Mouse (Mus musculus): ENCODE data around the gene Smbd1.
A peak's percentile ranks its signal among the peaks of the same experiment; 100 is the strongest.

Gene Smbd1

DNA sequence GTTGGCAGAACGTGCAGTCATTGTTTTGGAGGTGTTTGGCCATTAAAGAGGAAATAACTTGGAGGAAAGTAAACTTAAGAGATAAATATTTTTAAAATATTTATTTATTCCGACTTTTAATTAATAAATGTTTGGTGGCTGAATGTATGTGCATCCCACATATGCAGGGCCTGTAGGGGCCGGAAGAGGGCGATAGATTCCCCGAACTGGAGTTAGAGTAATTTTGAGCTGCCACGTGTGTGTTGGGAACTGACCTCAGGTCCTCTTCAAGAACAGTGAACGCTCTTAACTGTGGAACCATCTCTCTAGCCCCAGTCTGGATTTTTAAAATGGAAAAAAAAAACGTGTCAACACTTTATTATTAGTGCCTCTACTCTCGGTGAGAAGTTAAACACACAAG is 3.1 kb upstream of the Smbd1 start:
- peak; percentile 46 for DNase-seq (ENCODE audit: low spot score)

DNA sequence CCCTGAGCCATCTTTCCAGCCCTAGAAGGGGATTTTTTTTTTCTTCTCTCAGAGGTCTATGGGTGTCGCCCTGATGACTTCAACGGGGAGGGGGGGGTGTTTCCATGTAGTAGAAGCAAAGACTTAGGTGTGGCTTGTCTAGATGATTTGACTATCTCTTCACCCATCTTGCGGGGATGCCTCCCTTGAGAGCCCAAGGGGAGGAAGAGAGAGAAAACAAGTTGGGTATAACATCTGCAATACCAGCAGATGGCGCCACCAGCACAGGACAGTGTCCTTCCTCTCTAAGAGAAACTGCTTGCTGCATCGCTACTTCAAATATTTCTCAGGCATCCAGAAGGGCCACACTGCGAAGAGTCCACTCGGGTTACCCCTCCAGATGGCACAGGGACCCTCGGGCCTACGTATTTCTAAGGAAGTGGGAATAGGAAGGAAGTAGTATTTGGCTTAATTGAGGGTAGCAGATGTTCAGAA is 2.6 kb upstream of the Smbd1 start:
- DNase-seq (ENCODE audit: low spot score) = peak; percentile 91

DNA sequence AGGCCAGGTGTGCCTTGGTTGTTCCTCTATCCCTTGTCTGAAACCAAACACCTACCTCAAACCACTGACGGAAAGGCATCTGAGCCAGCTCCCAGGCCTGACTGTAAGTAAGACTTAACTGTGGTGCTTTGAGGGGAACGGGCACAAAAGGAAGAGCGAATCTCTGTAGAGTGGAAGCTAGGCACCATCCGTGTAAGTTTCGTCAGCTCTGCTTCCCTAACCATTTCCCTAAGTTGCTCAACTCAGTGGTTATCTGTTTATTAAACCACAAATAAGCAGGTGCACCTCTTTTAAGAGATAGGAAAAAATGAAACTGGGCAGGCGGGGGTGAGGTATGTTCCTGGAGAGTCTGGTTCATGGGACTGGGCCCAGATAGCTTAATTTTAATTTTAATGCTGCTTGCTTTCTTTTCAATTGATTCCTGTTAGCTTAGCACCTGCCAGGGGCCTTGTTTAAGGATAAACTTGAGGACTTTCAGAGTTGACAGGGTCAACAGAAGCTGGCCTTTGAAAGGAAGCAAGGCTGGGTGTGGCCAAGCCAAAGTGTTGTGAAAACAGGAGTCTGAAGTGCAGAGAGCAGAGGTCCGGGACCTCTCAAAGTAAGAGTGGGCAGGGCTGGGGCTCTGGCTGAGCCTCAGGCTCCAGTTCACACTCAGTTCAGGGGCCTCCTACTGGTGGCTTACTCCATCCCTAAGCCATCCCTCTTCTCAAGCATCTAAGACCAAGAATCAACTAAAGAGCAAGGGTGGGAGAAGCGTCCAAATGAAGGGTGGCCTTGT is 2.7 kb downstream of the Smbd1 start:
- no peak for DNase-seq (ENCODE audit: low spot score)

DNA sequence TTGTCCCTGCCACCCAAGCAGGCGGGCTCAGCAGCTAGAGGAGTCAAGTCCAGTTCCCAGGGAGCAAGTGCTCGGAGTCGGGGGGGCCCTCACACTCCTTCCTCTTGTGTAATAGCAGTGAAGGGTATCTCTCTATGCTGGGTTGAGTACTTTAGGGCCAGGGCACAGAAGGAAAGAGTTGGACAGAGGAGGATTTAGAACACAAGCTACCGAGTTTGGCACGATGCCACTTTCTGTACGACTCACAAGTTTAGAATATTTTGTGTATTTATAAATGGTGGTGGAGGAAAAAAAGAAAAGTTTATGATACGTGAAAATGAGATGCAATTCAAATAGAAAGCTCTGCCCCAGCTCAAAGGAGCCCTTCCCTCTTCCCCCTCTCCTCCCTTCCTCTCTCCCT is 5.1 kb downstream of the Smbd1 start:
- no peak for DNase-seq (ENCODE audit: low spot score)

DNA sequence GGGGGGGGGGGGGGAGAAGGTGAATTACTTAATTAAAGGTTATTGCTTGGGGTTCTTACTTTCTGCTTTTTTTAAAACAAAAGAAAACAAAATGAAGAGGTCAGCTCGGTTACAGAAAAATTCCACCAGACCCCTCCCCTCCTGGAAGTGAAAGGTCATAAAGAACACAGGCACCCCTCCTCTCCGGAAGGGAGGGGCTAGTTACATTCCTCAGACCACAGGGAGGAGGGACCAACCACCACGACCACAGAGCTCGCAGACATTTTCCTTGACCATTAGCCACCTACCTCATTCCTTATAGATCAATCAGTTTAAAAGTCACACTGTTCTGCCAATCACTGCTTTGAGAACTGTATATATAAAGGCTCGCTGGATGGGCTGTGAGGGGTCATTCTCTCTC is 6.4 kb downstream of the Smbd1 start:
- no peak for DNase-seq (ENCODE audit: low spot score)

DNA sequence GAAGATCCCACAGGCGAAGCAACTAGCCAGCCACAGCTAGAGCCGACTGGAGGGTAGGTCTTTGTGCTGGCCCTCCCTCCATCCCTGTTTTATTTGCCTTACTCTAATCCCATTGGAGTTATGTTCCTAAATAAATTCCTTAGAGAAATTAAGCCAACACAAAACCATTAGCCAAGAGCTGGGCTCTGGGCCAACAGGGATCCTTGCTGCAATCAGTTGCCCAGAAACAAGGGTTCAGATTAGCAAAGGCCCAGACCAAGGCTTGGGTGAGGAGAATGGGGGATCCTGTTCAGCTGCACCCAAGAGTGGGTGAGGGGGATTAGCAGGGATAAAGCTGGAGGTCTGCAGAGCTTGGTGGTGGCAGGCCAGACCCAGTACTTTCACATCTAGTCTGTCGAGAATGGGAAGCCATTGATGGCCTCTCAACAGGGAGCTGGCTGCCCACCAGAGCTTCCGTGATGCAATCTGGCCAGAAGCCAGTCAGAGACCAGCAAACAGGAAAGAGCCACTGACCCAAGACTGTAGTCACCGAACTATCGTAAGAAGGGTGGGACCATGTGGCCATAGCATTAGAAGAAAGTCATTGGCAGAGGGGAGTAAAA is 6.9 kb downstream of the Smbd1 start:
- DNase-seq (ENCODE audit: low spot score) = peak; percentile 92

DNA sequence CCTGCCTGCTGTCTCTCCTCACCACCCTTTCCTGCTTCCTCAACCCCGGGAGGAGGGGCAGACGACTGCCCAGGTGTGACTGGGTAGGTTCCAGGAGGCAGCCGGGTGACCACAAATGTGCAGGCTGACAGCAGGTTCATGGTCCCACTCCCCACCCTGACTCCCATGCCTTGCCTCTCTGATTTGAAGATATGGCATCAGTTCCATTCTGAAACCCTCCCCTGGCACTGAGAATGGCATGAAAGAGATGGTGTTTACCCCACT is 12.9 kb downstream of the Smbd1 start, which contains the start of gene Muc20:
Gene Muc20, minus strand, starts transcription at position 10 of the 264 bp plus-strand sequence.
- DNase-seq (ENCODE audit: low spot score) = no peak

DNA sequence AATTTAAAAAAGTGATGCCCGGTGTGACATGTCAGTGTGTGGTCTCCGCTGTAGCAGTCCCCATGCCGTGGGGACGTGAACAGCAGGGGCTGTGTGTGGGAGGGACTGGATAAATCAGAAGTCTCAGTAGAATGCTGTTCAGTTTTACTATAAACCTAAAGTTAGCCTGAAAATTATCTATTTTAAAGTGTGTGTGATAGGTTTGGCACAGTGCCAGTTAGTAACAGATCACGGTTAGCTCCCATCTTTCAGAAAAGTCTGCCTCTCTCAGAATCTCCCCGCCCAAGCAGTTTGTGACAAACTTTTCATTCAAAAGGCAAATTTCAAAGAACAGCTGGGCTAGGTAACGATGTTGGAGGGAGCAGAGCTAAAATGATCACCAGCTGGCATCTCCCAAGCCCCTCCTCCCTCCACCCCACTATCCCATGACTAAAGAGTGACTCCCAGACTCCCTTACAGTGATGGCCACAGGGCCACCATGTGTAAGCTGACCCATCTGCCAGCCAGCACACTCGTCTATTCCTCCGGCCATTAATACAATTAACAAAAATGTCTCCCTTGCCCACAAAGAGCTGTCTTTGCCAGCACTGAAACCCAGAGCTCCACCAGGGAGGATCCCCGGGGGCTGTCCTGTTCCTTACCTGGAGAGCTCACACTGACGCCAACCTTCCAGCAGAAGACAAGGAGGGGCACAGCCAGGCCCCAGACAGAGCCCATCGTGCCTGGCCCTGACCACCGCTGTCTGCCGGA is 13.4 kb downstream of the Smbd1 start:
- no peak for DNase-seq (ENCODE audit: low spot score)

DNA sequence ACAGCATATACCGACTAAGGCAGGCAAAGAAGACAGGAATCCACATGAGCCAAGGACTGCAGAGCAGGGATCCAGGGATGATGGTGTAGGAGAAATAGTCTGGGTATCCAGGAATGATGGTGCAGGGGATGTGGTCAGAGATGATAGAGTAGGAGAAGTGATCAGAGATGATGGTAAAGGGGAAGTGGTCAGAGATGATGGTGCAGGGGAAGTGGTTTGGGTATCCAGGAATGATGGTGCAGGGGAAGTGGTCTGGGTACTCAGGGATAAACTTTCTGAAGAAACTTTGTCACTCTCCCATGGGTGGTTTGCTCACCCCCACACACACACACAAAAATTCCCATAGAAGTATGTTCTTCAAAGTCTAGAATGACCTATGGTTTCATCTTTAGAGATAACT is 15.1 kb downstream of the Smbd1 start:
- no peak for DNase-seq (ENCODE audit: low spot score)

DNA sequence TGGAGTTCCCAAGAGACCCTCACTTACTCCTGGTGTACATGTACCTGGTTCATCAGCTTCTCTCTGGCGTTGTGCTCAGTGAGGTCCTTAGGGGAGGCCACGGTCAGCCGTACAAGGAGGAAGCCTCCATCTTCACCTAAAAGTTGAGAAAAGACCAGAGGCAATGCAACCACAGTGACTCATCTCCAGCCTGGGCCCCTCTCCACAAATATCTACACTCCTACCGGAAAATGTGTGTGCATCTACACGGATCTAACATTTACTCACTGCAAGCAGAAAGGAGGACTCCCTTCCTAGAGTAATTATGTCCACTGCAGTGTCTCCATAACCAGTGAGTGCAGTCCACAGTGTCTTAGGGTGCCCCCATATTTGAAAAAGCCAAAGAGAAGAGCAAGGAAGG is 20.2 kb downstream of the Smbd1 start:
- DNase-seq (ENCODE audit: low spot score) = no peak

DNA sequence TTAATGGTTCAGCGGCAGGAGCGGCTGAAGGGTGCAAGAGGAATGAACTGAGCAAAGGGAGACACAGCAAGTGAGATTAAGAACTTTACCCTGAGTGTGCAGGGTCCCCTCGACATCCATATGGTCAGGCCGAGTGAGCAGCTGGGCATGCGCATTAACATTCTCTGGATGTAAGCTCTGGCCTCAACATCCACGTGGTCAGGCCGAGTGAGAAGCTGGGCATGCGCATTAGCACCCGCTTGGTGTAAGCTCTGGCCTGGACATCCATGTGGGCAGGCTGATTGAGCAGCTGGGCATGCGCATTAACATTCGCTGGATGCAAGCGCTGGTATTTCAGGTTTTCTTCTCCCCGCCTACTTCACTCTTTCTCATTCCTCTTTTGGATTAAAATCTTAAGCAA is 25.4 kb downstream of the Smbd1 start:
- no peak for DNase-seq (ENCODE audit: low spot score)

DNA sequence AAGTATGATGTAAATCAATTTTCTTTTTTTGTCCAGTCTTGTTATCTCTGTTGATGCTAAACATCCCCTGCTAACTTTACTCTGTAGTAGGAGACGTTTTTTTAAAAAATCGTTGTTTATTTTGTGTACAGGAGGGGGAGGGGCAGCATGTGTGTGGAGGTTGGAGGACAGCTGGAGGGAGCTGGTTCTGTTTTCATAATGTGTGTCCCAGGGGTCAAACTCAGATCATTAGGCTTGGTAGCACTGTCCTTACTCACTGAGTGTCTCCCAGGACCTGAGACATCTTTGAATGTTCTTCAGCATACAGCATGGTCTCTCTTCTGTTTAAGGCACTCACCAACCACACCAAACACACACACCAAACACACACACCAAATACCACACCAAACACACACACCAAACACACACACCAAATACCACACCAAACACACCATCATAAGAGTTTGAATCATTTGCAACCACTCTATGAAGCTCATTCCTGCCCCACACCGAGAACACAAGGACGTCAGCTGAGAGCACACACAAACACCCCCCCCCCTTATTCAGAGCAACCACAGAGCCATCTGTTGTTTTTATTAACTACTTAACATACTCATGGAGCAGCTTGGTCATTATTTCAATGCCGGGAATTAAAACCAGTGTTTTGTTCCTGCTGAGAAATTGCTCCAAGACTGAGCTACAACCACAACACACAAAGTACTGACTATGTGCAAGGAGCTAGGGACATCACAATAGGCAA is 26.8 kb downstream of the Smbd1 start:
- no peak for DNase-seq (ENCODE audit: low spot score)

DNA sequence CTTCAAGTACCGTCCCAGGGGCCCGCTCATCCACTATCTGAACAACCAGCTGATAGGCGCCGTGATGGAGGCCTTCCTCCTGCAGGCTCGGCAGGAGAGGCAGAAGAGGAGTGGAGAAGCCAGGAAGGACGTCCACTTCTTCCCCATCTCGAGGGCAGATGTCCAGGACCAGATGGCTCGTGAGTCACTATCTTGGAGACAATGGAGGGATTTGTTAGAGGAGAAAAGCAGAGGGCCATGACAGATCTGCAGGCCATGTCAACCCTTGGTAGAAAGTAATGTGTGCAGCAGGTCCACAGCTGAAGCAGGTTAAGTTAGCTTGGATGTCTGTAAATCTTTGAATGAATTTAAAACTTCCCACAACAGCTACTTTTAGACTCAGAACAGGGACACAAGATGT is 31.3 kb downstream of the Smbd1 start:
- no peak for DNase-seq (ENCODE audit: low spot score)

DNA sequence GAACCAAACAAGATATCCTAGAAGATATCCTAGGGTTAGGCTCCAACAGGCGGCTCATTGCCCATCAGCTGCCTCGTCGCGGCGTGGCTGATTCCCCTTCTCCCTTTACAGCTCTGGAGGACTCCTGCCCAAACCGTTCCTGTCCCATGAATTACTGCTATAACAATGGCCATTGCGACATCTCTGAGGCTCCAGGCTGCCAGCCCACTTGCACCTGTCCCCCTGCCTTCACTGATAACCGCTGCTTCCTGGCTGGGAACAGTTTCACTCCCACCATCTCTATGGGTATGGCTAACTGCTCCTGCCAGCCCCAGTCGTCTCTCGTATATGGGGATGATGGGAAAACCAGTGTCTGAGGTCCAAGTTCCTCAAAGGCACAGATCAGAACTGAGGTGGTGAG is 33.6 kb downstream of the Smbd1 start:
- DNase-seq (ENCODE audit: low spot score) = no peak

DNA sequence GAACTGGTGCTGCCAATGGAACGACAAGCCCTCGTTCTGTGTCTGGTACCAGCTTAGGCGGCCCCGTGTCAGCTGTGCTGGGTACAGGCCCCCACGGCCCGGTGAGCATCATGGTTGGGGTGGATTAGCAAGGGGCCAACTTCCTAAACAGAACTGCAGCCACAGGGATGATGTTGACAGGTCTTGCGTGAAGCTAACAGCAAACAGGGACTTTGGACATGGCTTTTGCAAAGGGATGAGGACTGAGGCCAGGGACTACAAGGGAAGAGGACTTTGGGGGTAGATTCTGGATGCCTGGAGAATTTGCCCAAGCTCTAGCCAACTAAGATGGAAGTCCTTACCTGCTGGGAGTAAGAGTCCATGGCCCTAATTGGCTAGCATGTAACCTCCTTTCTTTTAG is 43.4 kb downstream of the Smbd1 start:
- DNase-seq (ENCODE audit: low spot score) = no peak

DNA sequence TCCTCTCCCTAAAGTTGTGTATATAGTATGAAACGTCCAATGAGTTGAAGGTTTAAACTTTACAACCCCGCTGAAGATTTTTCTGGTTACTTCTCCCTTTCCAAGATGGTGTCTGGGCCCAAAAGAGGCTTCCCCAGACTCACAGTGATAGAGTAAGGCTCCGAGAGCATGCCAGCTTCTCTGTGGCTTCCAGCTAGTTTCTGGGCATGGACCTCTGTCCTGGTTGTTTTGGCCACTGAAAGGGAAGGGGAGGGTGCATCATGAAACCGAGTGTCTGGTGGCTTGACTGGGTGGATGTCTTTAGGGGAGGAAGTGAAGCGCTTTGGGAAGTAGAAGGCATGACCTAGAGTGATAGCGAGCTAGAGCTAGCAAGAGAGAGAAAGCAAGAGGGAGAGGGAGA is 45.3 kb downstream of the Smbd1 start:
- peak; percentile 69 for DNase-seq (ENCODE audit: low spot score)

DNA sequence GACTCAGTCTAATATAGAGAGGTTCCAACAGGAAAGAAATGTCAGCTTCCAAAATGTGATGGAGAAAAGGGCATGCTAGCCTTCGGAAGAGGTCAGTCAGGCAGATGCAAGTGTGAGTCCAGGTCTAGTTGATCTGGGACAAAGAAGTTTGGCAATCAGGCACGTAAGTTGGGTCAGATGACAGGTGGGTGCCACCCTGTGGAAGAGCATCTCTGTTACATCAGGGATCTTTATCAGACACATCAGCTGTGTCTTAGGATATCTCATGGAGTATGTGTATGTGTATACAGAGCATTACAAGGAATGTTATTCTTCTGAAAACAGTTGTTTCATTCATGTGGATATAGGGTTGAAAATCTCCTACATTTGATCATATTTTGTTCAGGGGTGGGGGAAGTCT is 45.7 kb downstream of the Smbd1 start:
- no peak for DNase-seq (ENCODE audit: low spot score)
